Mouse (Mus musculus): ENCODE results near the gene 2310061I04Rik.

- TF ChIP-seq TAL1 (IDR thresholded peaks at IDR 0.05; ENCODE audit: low read length), result no peak
- TF ChIP-seq GATA1 (IDR thresholded peaks at IDR 0.05; ENCODE audit: low read length), result no peak
Observed at GRCm38 (mm10) chr17:35900636-35901035, 3.4 kb upstream of the 2310061I04Rik start.
